Mouse (Mus musculus) adrenal gland, adult (tissue): ENCODE measurements around the gene Lyst.

Experiments
- DNase-seq, 2 experiments: peaks; one replicate each; pipeline ENCODE4 v3.0.0; 2022 to 2023; ENCODE audit warnings: low spot score in 1 of 2; ENCODE audit not compliant: inconsistent age in 2 of 2

Lyst gene

GRCm38 (mm10) chr13:13828125-13828524 lies 237.9 kb downstream of the Lyst start:
- DNase-seq, result no peak
